Mouse (Mus musculus) adrenal gland (tissue): Measurements from ENCODE around the gene Prkra.
"Not testable (repeated sequence)": the region's sequence is repeated elsewhere in the genome, so short reads cannot be mapped to it uniquely, and the experiment has no call there.

Experiments used
- intact Hi-C: fragments of 180-260 bp; cut with DNase I; formaldehyde crosslinking; loops from one replicate; pipeline ENCODE4 v1.15.1; 2025

Prkra gene

GRCm38 (mm10) chr2:76658551-76658950, 10.7 kb upstream of the Prkra start:
- intact Hi-C loops, result no loop called here

- intact Hi-C loops, result no loop called here
Measured at GRCm38 (mm10) chr2:76655982-76656381, 8.2 kb upstream of the Prkra start.

GRCm38 (mm10) chr2:76655444-76655843, 7.6 kb upstream of the Prkra start:
- intact Hi-C loops, result no loop called here

GRCm38 (mm10) chr2:76654646-76655045, 6.8 kb upstream of the Prkra start:
- intact Hi-C loops, result no loop called here

- intact Hi-C loops, result no loop called here
Measured at GRCm38 (mm10) chr2:76653070-76653469, 5.3 kb upstream of the Prkra start.

GRCm38 (mm10) chr2:76648666-76649141, 889 bp upstream of the Prkra start:
- intact Hi-C loops, result no loop called here

GRCm38 (mm10) chr2:76647441-76647869, 360 bp downstream of the Prkra start:
- intact Hi-C loops, result no loop called here

GRCm38 (mm10) chr2:76643801-76644200, 4.0 kb downstream of the Prkra start:
- intact Hi-C loops, result no loop called here

GRCm38 (mm10) chr2:76639637-76640036, 8.2 kb downstream of the Prkra start:
- intact Hi-C loops, result no loop called here

- intact Hi-C loops, result no loop called here
Measured at GRCm38 (mm10) chr2:76631600-76631999, 16.2 kb downstream of the Prkra start.

GRCm38 (mm10) chr2:76630293-76630692, 17.5 kb downstream of the Prkra start:
- intact Hi-C loops, result no loop called here

- intact Hi-C loops, result not testable (repeated sequence)
Measured at GRCm38 (mm10) chr2:76622316-76622715, 25.5 kb downstream of the Prkra start.

GRCm38 (mm10) chr2:76621724-76622123, 26.1 kb downstream of the Prkra start:
- intact Hi-C loops, result no loop called here

- intact Hi-C loops, result loop anchor here (1.0 kb wide), 1 partner anchor 254 kb away; no protein-coding TSS in a partner anchor
Measured at GRCm38 (mm10) chr2:76620188-76620587, 27.6 kb downstream of the Prkra start.

GRCm38 (mm10) chr2:76618078-76618477, 29.7 kb downstream of the Prkra start:
- intact Hi-C loops, result no loop called here

GRCm38 (mm10) chr2:76611996-76612395, 35.8 kb downstream of the Prkra start:
- intact Hi-C loops, result no loop called here

- intact Hi-C loops, result no loop called here
Measured at GRCm38 (mm10) chr2:76610326-76611104, 37.3 kb downstream of the Prkra start.

- intact Hi-C loops, result no loop called here
Measured at GRCm38 (mm10) chr2:76606704-76607103, 41.1 kb downstream of the Prkra start.

- intact Hi-C loops, result no loop called here
Measured at GRCm38 (mm10) chr2:76602256-76602655, 45.6 kb downstream of the Prkra start.

GRCm38 (mm10) chr2:76599214-76599613, 48.6 kb downstream of the Prkra start:
- intact Hi-C loops, result no loop called here

GRCm38 (mm10) chr2:76597521-76597920, 50.3 kb downstream of the Prkra start:
- intact Hi-C loops, result no loop called here

GRCm38 (mm10) chr2:76592401-76592924, 55.4 kb downstream of the Prkra start:
- intact Hi-C loops, result no loop called here

- intact Hi-C loops, result no loop called here
Measured at GRCm38 (mm10) chr2:76590221-76590620, 57.6 kb downstream of the Prkra start.
